Mouse (Mus musculus) gastrocnemius, adult 18-20 months (tissue): ENCODE data around the gene Ttc39a. TPM values are rescaled to one million over a fixed set of nuclear protein-coding genes. Genes with fewer than 3 reads are reported as not detected.
A peak's percentile ranks its signal among the peaks of the same experiment; 100 is the strongest.

Experiments used
- DNase-seq: peaks from one replicate; pipeline ENCODE4 v3.0.0; 2021; ENCODE audit warnings: low spot score
- total RNA-seq, 2 experiments: library from RNA; stranded (reverse); gene quantifications; 2 replicates each; pipeline ENCODE4 v1.2.3; 2021

The Ttc39a gene
- total RNA-seq, 2 experiments from 2014 or later: 0.11 TPM; not detected in 1

- DNase-seq: no peak
Measured at GRCm38 (mm10) chr4:109420138-109420795, 13.8 kb downstream of the Ttc39a start.

- no peak for DNase-seq
Measured at GRCm38 (mm10) chr4:109421608-109422007, 15.2 kb downstream of the Ttc39a start.

- DNase-seq: no peak
Measured at GRCm38 (mm10) chr4:109422436-109422835, 16.0 kb downstream of the Ttc39a start.

- no peak for DNase-seq
Measured at GRCm38 (mm10) chr4:109423438-109423837, 17.0 kb downstream of the Ttc39a start.

- DNase-seq: no peak
Measured at GRCm38 (mm10) chr4:109427058-109427457, 20.6 kb downstream of the Ttc39a start.

GRCm38 (mm10) chr4:109430250-109430649 is 23.8 kb downstream of the Ttc39a start:
- no peak for DNase-seq

GRCm38 (mm10) chr4:109430854-109431253 is 24.4 kb downstream of the Ttc39a start:
- peak; percentile 34 for DNase-seq

GRCm38 (mm10) chr4:109432668-109433375 is 26.4 kb downstream of the Ttc39a start:
- DNase-seq: no peak

GRCm38 (mm10) chr4:109433641-109434040 is 27.2 kb downstream of the Ttc39a start:
- peak; percentile 35 for DNase-seq

GRCm38 (mm10) chr4:109434256-109434655 is 27.8 kb downstream of the Ttc39a start:
- DNase-seq: no peak

- peak; percentile 70 for DNase-seq
Measured at GRCm38 (mm10) chr4:109437913-109438878, 31.8 kb downstream of the Ttc39a start.

- DNase-seq: no peak
Measured at GRCm38 (mm10) chr4:109439101-109439500, 32.7 kb downstream of the Ttc39a start.

- DNase-seq: no peak
Measured at GRCm38 (mm10) chr4:109439825-109440248, 33.4 kb downstream of the Ttc39a start.

- DNase-seq: no peak
Measured at GRCm38 (mm10) chr4:109440381-109440780, 34.0 kb downstream of the Ttc39a start.

- DNase-seq: no peak
Measured at GRCm38 (mm10) chr4:109441000-109441399, 34.6 kb downstream of the Ttc39a start.

GRCm38 (mm10) chr4:109442126-109442525 is 35.7 kb downstream of the Ttc39a start:
- no peak for DNase-seq

- DNase-seq: no peak
Measured at GRCm38 (mm10) chr4:109442649-109443048, 36.2 kb downstream of the Ttc39a start.

GRCm38 (mm10) chr4:109444471-109444870 is 38.0 kb downstream of the Ttc39a start:
- DNase-seq: no peak

GRCm38 (mm10) chr4:109444951-109445350 is 38.5 kb downstream of the Ttc39a start:
- DNase-seq: no peak

- DNase-seq: no peak
Measured at GRCm38 (mm10) chr4:109445397-109445796, 39.0 kb downstream of the Ttc39a start.

GRCm38 (mm10) chr4:109445956-109446355 is 39.5 kb downstream of the Ttc39a start:
- no peak for DNase-seq

- DNase-seq: no peak
Measured at GRCm38 (mm10) chr4:109448531-109448930, 42.1 kb downstream of the Ttc39a start.
